Mouse (Mus musculus): ENCODE data around the gene Upp2.

Upp2 gene

GRCm38 (mm10) chr2:58552296-58552695 is 14.8 kb upstream of the Upp2 start:
- no peak for DNase-seq

DNA sequence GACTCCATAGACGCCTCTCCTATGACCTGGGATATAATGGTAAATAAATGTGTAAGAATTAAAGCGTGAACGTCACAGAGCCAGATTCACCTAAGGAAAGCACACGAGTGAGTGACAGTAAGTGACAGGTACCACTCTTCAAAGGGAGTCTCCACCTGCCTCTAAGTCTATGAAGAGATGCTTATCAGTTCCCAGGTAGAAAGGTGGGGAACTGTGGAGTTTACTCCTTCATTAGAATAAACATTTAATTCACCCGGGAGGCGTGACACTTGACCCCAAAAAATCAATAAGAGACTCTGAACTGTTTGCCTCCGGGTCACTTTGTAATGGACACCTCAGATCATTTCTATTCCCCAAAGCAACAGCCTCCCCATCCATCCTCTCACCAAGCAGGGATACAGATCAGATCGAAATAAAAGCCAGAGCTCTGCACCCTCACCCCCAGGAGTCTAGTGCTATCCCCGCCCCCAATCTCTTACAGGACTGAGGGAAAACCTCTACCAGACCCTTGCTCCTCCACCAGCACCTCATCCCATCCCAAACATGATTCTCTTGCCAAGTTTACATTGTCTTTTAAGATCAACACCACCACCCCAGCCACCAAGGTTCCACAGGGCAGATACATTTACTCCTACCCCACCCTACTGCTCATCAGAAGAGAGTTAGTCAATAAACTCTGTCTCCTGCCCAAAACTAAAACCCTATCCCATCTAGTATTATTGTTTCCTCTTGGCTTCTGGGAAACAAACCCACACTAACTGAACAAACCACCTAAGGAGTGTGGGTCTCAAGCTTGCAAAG is 9.9 kb upstream of the Upp2 start:
- no peak for DNase-seq

DNA sequence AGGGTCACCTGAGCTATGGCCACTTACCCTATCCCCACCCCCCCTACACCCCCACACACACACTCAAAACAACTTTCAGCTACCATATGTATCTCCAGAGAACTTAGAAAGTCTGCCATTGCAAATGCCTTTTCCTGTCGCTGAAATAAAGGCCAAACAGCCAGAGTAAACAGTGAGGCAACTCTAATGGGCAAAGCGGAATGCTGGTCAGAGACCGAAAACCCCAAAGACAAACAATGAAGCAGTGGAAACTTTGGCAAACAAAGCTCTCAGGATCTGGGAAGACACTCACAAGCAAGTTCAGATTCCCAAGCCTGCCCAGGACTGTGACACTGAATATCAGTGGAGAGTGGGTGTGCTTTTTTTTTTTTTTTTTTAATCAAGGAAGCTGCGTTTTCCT is 5.0 kb upstream of the Upp2 start:
- DNase-seq, result no peak

GRCm38 (mm10) chr2:58565267-58565666 is 1.8 kb upstream of the Upp2 start:
- peak; percentile 45 for DNase-seq

- no peak for DNase-seq
Measured at GRCm38 (mm10) chr2:58566049-58566409, 1.1 kb upstream of the Upp2 start.

- DNase-seq, result peak; percentile 61
Measured at GRCm38 (mm10) chr2:58566410-58567065, 560 bp upstream of the Upp2 start.

GRCm38 (mm10) chr2:58567866-58568719 is 995 bp downstream of the Upp2 start:
- DNase-seq, result no peak

DNA sequence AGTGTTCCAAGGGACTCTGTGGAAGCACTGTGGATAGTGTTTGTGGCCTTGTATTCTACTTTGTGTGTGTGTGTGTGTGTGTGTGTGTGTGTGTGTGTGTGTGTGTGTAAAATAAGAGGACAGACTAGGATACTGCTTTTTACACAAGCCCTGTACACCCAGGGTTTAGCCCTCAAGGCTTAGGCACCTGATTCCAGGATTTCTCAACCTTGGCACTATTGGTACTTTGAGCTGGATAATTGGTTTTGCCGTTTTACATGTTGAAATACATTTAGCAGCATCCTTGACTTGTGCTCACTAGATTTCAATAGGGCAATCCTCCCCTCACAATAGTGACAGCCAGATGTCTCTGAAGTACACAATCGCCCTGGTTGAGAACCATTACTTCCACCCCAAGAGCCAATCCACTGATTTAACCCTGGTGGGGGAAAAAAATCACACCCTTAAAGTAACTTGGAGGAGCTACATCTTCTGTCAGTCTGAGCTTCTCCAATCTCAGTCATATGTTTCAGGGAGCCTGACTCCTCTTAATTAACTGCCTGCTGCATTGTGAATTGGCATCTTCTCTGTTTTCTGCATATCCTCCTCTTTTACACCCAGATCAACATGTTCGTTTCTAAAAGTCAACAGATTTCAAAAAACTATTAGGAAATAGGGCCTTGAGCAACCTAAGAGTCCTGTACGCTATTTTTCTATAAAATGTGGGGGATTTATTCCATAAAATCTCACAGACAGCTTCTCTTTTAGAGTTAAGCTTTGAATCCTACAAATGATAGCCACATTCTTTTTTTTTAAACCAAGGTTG is 1.9 kb downstream of the Upp2 start:
- DNase-seq, result no peak

DNA sequence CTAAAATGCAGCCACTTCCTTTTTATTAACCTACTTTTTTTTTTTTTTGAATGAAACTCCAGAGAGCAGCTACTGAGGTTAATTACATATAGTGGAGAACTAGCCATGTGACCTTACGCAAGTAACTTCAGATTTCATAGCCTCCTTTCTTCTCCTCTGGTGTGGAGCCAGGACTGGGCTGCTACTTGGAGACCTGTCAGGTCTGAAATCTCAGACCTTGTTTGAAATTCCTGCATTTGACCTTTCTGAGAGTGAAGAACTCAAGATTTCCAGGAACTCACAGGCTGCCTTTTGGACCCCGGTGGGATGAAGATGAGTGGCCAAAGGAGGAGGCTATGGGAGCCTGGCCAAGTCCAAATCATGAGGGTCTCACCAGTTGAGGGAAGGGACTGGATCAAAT is 7.1 kb downstream of the Upp2 start:
- DNase-seq, result no peak

DNA sequence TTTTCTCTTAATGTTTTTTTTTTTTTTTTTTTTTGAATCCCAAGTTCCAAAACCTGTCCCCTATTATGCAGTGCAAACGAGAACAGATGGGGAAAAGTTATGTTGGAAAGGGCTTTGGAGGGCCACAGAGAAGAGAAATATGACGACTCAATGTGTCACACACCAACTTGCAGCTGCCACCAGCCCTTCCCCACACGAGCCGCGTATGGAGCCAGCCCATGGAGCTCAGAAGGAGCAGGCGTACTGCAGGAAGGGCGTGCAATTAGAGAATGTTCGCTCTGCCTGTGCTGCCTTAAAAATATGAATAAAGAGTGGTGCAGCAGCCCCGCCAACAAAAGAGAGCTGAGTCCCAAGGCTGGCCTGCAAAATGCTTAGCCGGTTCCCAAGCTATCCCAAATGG is 19.2 kb downstream of the Upp2 start:
- DNase-seq, result peak; percentile 62

GRCm38 (mm10) chr2:58589637-58590036 is 22.5 kb downstream of the Upp2 start:
- DNase-seq, result no peak

- DNase-seq, result no peak
Measured at GRCm38 (mm10) chr2:58590055-58590454, 23.0 kb downstream of the Upp2 start.

DNA sequence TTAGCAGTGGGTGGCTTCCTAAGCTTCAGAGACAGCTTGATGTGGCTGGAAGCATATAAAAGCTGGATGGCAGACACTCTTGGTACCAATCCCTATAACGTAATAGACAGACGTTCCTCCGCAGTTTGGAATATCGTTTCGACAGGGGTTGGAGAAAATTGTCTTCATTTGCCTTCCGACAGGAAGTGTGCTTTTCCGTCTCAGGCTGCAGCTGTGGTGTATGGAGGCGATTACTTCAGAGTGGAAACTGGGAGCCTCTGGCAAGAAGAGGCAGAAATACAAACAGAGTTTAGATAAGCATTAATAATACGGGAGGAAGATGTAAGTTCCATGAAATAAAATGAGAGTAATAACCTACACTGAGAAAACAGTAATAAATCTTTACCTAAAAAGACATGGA is 28.3 kb downstream of the Upp2 start:
- DNase-seq, result no peak

DNA sequence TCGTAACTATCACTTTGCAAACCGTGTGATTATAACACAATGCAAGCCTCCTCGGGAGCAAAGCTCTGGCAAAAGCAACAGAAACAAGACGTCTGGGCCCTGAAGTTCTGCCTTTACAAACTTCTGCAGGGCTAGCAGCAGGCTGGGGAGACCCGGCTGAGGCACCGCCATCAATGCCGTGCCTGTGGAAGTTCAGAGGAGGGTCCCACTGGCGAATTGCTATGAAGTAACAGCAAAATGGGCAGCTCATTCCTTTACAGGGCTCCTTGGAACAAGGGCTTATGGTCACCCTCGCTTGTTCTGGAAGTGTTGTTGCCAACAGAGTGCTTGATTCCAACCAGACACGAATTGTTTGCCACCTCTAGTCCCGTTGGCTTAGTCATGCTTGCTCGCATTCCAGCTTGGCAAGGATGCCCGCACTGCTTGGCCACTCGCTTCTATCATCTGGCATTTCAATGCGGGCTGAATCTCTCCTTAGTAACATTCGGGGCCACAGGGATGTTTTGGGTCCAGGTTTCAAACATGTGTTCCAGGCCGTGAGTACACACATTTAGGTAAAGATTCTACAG is 29.8 kb downstream of the Upp2 start:
- peak; percentile 18 for DNase-seq

DNA sequence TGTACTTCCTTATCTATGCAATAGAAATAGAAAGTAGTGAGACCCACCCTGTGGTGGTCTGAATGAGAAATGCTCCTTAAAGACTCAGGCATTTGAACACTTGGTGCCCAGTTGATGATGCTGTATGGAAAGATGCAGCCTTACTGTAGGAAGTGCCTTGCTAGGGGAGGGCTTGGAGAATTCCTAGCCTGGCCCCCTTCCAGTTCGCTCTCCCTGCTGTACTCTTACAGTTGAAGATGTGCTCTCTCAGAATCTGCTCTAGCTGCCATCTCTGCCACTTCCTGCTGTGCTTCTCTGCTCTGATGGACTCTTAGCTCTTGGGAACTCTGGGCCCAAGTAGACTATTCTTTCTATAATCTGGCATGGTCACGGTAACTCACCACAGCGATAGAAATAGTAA is 30.5 kb downstream of the Upp2 start:
- peak; percentile 22 for DNase-seq

- DNase-seq, result no peak
Measured at GRCm38 (mm10) chr2:58599639-58600038, 32.5 kb downstream of the Upp2 start.

DNA sequence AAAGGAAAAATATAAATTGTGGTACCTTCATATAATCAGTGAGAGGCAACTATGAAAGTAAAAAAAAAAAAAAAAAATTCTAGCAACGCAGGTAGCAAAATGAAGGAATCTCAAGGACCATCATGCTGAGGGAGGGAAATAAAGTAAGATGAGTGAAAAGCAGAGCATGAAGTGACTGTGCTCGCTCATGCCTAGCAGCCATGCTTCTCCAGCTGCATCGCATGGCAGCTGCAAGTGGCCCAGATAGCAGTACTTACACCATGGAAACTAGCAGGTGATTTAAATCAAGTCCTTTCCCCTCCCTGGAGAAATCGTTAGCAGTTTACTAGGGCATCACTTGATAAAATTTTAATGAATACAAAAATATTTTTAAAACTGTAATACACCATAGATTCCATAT is 34.3 kb downstream of the Upp2 start:
- no peak for DNase-seq

DNA sequence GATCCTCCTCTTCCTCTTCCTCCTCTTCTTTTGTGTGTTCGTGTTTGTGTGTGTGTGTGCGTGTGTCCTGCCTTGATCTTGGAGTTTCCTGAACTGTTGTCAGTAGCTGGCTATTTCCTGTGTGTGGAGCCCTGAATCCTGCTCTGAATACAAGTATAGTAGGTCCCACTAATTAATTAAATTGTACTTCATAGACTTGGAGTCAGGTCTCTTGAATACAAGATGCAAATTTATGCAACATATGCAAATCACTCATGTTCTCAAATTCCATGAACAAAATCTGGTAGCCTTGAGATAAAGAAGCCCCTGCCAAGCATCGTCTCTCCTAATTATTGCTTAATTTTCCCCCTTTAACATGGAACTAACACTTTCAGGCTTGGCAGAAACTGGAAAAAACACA is 36.3 kb downstream of the Upp2 start:
- no peak for DNase-seq

DNA sequence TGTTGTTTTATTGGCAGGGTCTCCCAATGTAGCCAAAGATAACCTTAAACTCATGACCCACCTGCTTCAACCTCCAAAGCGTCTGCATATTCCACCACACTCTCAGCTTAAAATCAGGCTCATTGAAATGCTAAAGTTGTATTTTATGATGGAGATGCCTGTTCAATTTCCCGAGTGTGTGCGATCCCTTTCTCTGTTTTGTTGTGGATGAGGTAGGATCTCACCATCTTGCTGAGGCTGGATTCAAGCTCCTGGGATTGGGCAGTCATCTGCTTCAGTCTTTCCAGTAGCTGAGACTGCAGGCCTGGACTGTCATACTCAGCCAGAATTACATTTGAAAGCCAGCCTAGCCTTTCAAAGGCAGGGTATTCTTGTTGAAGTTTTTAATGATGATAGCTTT is 37.7 kb downstream of the Upp2 start:
- no peak for DNase-seq

DNA sequence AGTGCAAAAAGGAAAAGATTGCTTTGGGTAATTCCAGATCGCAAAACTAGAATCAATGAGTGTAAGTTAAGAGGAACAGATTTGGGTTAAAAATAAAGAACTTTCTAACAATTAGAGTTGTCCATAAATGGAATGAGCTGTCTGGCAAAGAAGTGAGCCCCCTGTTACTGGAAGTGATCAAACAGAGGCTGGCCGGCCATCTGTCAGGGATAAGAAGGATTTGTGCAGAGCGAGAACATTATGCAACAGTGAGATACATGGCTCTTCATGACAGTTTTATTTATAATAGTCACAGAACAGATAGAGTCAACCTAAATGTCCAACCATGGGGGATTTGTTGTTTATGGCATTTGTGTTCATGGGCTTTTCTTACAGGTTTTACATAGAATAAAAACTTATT is 46.6 kb downstream of the Upp2 start:
- no peak for DNase-seq

GRCm38 (mm10) chr2:58614851-58615250 is 47.8 kb downstream of the Upp2 start:
- no peak for DNase-seq

GRCm38 (mm10) chr2:58615766-58616165 is 48.7 kb downstream of the Upp2 start:
- DNase-seq, result no peak

DNA sequence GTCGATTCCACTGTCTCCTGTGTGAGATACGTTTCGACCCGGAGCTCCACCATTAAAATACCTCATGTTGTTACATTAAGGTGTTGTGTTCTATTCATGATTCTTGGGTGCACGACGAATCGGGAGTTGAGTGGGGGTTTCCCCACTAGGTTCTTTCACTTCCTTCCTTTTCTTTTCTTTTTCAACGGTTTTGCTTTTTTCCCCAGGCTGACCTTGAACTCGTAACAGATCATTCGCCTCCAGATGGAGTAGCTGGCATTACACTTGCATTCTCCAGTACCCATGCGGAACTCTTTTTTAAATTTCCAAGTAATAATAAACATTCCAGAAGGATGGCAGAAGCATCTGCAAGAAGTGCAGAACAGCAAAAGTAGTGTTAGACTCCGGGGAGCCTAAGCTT is 58.1 kb downstream of the Upp2 start:
- no peak for DNase-seq

Measured in right cerebral cortex, postnatal 14 days (tissue).